Mouse (Mus musculus) right cerebral cortex, adult 2 months (tissue): ENCODE measurements at regions not wholly inside any gene's neighbourhood (a gene's known extent, or its start where the extent isn't known, plus 50 kb on each side); places are given as distances from the start of the nearest gene placed in this dataset.

ENCODE experiments used
- DNase-seq, 2 experiments: peaks; one replicate each; pipeline ENCODE4 v3.0.0; 2021 to 2022; ENCODE audit warnings: low spot score in 2 of 2

- peak in 1 of 2 experiments; percentile 1 for DNase-seq
Observed at GRCm38 (mm10) chr1:111699030-111699732, 165.5 kb downstream of the Dsel start.

GRCm38 (mm10) chr1:111660950-111661349 is 203.8 kb downstream of the Dsel start:
- DNase-seq = no peak

GRCm38 (mm10) chr1:111660099-111660670 is 204.5 kb downstream of the Dsel start:
- peak; percentile 3 to 57 for DNase-seq

- peak in 1 of 2 experiments; percentile 5 for DNase-seq
Observed at GRCm38 (mm10) chr1:111633860-111634460, 230.8 kb downstream of the Dsel start.
